Mouse (Mus musculus) Patski (cell line): ENCODE results near the gene Usp9x. TPM values are rescaled to one million over a fixed set of nuclear protein-coding genes. Genes with fewer than 3 reads are reported as not detected.
A peak's percentile ranks its signal among the peaks of the same experiment; 100 is the strongest.

Source experiments
- ATAC-seq: fragments of 100-300 bp; one replicate; pipeline ENCODE4 v1.8.0; 2021
- CTCF ChIA-PET: fragments of 350-600 bp; sonication (Branson Sonifier 250); formaldehyde crosslinking; loops from one replicate; lab custom pipeline; 2022; ENCODE audit warnings: inconsistent platforms; lab: Charles Lee
- POLR2A ChIA-PET: fragments of 350-600 bp; sonication (Branson Sonifier 250); formaldehyde crosslinking; loops from one replicate; lab custom pipeline; 2022; ENCODE audit warnings: antibody characterized with exemption, inconsistent platforms; lab: Charles Lee
- DNase-seq: peaks from one replicate; pipeline ENCODE4 v3.0.0-alpha.2; 2011; ENCODE audit warnings: low read depth, low spot score
- H3K27me3 ChIP-seq: fragments of 371-371 bp; one replicate; pipeline ENCODE4 v1.5.1; 2021
- CTCF ChIP-seq: fragments of 100-300 bp; IDR thresholded peaks from one replicate; pipeline ENCODE4 v1.5.1; 2021
- in situ Hi-C: fragments of 300-500 bp; cut with MboI; formaldehyde crosslinking; loops from 3 replicates; pipeline ENCODE4 v1.11.1; 2018; ENCODE audit warnings: low pct_unique_long_range_greater_than_20kb, mixed read lengths
- polyA plus RNA-seq: library from polyadenylated mRNA; unstranded; gene quantifications from one replicate; pipeline ENCODE4 v1.2.3, GENCODE M21; 2021

Gene Usp9x
- polyA plus RNA-seq, 1 experiment from 2014 or later = 122 TPM

- H3K27me3 ChIP-seq = peaks cover 3% of the 10 kb centered on the region
- no peak for ATAC-seq
- TF ChIP-seq CTCF = no peak
- ChIA-PET CTCF (no interaction called here), POLR2A (no interaction called here)
- DNase-seq = no peak
- in situ Hi-C loops = no loop called here
Observed at GRCm38 (mm10) chrX:13043780-13044179, 27.5 kb upstream of the Usp9x start.

GRCm38 (mm10) chrX:13044666-13045065 is 26.6 kb upstream of the Usp9x start:
- TF ChIP-seq CTCF = no peak
- ATAC-seq (no peak), DNase-seq (no peak)
- ChIA-PET CTCF (no interaction called here), POLR2A (interaction anchor here (1.6 kb wide), 1 partner anchor 10 kb away, joined by 4 read pairs; no protein-coding TSS in a partner anchor)
- in situ Hi-C loops = no loop called here
- peaks cover 3% of the 10 kb centered on the region for H3K27me3 ChIP-seq

- H3K27me3 ChIP-seq = peaks cover 3% of the 10 kb centered on the region
- POLR2A ChIA-PET = no interaction called here
- CTCF ChIA-PET = interaction anchor here (1.3 kb wide), 1 partner anchor 11 kb away, joined by 3 read pairs; no protein-coding TSS in a partner anchor
- DNase-seq = no peak
- ATAC-seq = no peak
- in situ Hi-C loops = no loop called here
- no peak for TF ChIP-seq CTCF
Observed at GRCm38 (mm10) chrX:13046893-13047435, 24.3 kb upstream of the Usp9x start.

GRCm38 (mm10) chrX:13047631-13048345 is 23.5 kb upstream of the Usp9x start:
- DNase-seq (no peak), ATAC-seq (no peak)
- CTCF ChIA-PET = interaction anchor here (1.3 kb wide), 1 partner anchor 10 kb away, joined by 3 read pairs; no protein-coding TSS in a partner anchor

GRCm38 (mm10) chrX:13054612-13055011 is 16.7 kb upstream of the Usp9x start:
- POLR2A ChIA-PET = no interaction called here
- no peak for TF ChIP-seq CTCF
- no peak for ATAC-seq
- peaks cover 3% of the 10 kb centered on the region for H3K27me3 ChIP-seq
- CTCF ChIA-PET = no interaction called here
- in situ Hi-C loops = no loop called here
- no peak for DNase-seq

More at GRCm38 (mm10) chrX:13047631-13048345, 23.5 kb upstream of the Usp9x start:
- peaks cover 6% of the 10 kb centered on the region for H3K27me3 ChIP-seq
- in situ Hi-C loops = no loop called here
- POLR2A ChIA-PET = no interaction called here
- TF ChIP-seq CTCF = no peak

GRCm38 (mm10) chrX:13061961-13062360 is 9.3 kb upstream of the Usp9x start:
- ChIA-PET POLR2A (no interaction called here), CTCF (no interaction called here)
- in situ Hi-C loops = no loop called here
- no peak for TF ChIP-seq CTCF
- H3K27me3 ChIP-seq = no peaks in the 10 kb centered on the region
- no peak for ATAC-seq
- DNase-seq = no peak

- in situ Hi-C loops = no loop called here
- peak; percentile 22 for DNase-seq
- no peak for TF ChIP-seq CTCF
- ChIA-PET POLR2A (interaction anchor here (1.4 kb wide), 1 partner anchor 38 kb away, joined by 5 read pairs; no protein-coding TSS in a partner anchor), CTCF (no interaction called here)
- no peaks in the 10 kb centered on the region for H3K27me3 ChIP-seq
- no peak for ATAC-seq
Observed at GRCm38 (mm10) chrX:13064273-13064925, 6.9 kb upstream of the Usp9x start.

- POLR2A ChIA-PET = interaction anchor here (0.9 kb wide), 1 partner anchor 107 kb away, joined by 3 read pairs; no protein-coding TSS in a partner anchor
- DNase-seq (peak; percentile 34), ATAC-seq (no peak)
- in situ Hi-C loops = loop anchor here (10.0 kb wide), 1 partner anchor 145 kb away; no protein-coding TSS in a partner anchor
- H3K27me3 ChIP-seq = no peaks in the 10 kb centered on the region
- no peak for TF ChIP-seq CTCF
- CTCF ChIA-PET = interaction anchor here (1.7 kb wide), 1 partner anchor 13 kb away, joined by 4 read pairs; no protein-coding TSS in a partner anchor
Observed at GRCm38 (mm10) chrX:13070206-13070572, 1.1 kb upstream of the Usp9x start.

GRCm38 (mm10) chrX:13070573-13071240 is 591 bp upstream of the Usp9x start:
- ATAC-seq (peak; percentile 48), DNase-seq (peak; percentile 71)
- ChIA-PET CTCF (interaction anchor here (1.7 kb wide), 1 partner anchor 13 kb away, joined by 4 read pairs; no protein-coding TSS in a partner anchor), POLR2A (interaction anchor here (0.8 to 1.3 kb wide), 3 partner anchors 21 to 108 kb away, joined by 3 to 4 read pairs (median 3); no protein-coding TSS in a partner anchor)
- in situ Hi-C loops = loop anchor here (10.0 kb wide), 1 partner anchor 146 kb away; no protein-coding TSS in a partner anchor
- no peaks in the 10 kb centered on the region for H3K27me3 ChIP-seq
- no peak for TF ChIP-seq CTCF
